Mouse (Mus musculus): ENCODE measurements around the gene Ppp1r37.

GRCm38 (mm10) chr7:19603055-19603454 lies 40.2 kb upstream of the Ppp1r37 start:
- TF ChIP-seq CHD2 (IDR thresholded peaks at IDR 0.05; ENCODE audit: low read depth, low read length): no peak
- no peak for TF ChIP-seq ZNF384 (IDR thresholded peaks at IDR 0.05; ENCODE audit: low read depth, low read length)
